Mouse (Mus musculus) E14TG2a.4 (cell line): ENCODE measurements at regions not wholly inside any gene's neighbourhood (a gene's known extent, or its start where the extent isn't known, plus 50 kb on each side); places are given as distances from the start of the nearest gene placed in this dataset.

Experiments
- CTCF ChIP-seq: conservative IDR thresholded peaks from 2 replicates; pipeline ENCODE4 v1.5.1; 2014; ENCODE audit warnings: low read length
- POU5F1 ChIP-seq: IDR thresholded peaks from 2 replicates; pipeline ENCODE4 v1.6.1; 2014; ENCODE audit warnings: low read length, borderline replicate concordance

DNA sequence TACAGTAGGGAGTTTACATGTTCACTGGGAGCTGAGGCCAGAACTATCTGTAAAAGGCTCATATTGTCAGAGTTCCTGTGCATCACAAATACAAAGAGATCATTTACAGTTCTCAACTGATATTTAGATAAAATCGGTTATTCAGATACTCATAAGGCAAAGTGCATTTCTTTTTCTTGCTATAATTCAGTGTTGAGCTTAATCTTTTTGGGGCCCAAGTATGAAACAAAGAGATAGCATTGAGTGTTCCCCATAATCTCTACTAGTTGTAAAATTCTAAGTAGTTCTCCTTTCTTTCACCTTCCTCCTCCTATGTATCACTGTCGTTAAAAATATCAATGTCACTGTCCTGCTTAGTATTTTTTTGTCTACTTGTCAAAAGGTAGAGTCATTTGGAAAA, 540.6 kb upstream of the Gm10306 start:
- no peak for TF ChIP-seq CTCF
- TF ChIP-seq POU5F1 = no peak
